Mouse (Mus musculus) frontal cortex, postnatal 14 days (tissue): ENCODE measurements around the gene Bpifa1.
"Not testable (repeated sequence)": the region's sequence is repeated elsewhere in the genome, so short reads cannot be mapped to it uniquely, and the experiment has no call there.

Experiments used
- DNase-seq, 2 experiments: peaks; one replicate each; pipeline ENCODE4 v3.0.0; 2022; ENCODE audit warnings: low spot score in 2 of 2

Gene Bpifa1

DNA sequence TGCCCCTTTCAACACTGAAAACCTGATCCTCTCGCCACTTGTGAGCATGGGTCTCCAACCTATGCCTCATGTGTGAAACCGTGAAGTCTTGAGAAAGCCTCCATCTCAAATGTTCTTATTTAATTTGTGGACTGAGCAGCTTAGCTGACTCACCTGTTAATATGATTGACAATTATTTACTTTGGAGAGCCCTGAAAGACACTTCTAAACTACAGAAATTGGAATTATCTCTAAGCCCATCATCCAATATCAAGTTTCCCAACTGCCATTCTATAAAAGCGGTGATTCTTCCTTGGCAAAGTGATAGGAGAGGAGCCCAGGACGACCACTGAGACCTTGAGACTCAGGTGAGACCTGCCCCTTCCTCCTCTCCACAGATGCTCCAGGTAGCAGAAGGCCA, at the start of gene Bpifa1:
Gene Bpifa1, plus strand, starts transcription at position 301 of the 400 bp plus-strand sequence.
- no peak for DNase-seq

DNA sequence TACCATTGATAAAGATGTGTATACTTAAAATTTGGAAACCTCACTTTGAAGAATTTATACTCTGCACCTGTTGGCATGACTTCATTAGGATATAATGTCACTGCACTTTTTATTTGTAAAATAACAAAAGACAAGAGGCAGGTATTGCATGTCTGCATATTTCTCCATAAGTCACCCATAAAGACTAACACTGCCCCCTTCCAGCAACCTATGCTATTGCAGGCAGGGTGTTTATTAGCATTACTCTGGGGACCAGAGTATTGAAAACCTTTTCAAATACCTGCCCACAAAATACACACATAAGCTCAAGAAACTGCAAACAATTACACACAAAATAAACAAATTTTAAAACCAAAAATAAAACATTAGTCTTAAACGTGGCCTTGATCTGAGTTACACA, 44.9 kb upstream of the Bpifa1 start:
- no peak for DNase-seq

DNA sequence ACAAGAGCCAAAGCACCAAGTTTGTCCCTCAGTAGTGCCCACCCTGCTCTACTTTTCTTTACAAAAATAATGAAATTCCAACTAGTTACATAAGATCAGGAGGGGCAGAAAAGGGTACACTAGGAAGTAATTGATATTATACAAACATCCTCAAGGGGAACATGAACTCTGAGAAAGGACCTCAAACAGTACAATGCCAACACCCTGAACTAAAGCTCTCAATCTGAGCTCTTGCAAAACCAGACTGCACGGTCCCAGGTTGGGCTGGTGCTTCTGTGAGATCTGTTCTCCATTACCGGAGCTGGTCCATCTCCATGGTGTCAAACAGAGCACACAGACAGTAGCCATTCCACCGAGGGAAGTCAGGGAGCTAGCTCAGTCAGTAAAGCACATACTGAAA, 25.3 kb upstream of the Bpifa1 start:
- DNase-seq, result no peak

DNA sequence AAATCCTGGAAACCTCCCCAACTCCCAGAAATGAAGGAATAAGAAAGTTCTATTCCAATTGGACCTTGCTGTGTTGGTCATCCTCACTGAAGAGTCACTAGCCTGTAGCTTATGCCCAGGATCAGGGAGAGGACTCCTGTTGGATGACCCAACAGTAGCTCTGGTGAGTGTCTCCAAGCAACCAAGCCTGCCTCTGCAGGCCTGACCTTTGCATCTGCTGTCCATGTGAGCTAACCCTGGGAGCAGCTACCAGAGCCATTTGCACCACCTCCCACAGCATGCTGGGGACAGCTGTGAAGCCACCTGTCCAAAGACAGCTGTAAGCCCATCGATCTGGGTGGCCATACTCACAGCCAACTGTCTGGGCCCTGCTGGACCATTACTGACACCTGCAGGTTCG, 12.6 kb upstream of the Bpifa1 start, which contains the start of gene Bpifa3:
Gene Bpifa3, plus strand, starts transcription at position 217 of the 400 bp plus-strand sequence.
- no peak for DNase-seq

DNA sequence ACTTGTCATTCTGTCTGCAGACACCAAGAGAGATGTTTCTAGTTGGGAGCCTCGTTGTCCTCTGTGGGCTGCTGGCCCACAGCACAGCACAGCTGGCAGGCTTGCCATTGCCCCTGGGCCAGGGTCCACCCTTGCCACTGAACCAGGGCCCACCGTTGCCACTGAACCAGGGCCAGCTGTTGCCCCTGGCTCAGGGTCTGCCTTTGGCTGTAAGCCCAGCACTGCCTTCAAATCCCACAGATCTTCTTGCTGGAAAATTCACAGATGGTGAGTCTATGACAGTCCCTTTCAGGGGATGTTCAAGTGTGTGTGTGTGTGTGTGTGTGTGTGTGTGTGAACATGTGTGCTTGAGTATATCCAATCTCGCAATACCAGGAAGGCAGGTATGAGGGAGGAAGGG, 1.1 kb downstream of the Bpifa1 start:
- peak in 1 of 2 experiments; percentile 16 for DNase-seq

DNA sequence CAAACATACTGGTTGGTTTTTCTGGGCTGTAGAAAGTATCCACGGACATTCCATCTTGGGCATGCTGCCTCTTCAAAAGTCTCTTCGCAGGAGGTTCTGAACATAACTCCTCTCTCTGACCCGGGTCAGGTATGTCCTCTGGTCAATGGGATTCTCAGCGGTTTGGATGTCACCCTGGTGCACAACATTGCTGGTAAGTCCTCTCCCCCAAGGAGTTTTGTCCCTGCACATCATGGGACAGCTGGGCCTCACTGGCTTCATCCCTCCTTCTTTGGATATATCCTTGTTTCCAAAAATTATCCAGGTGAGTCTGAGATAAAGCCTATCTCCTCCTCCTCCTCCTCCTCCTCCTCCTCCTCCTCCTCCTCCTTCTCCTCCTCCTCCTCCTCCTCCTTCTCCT, 4.8 kb downstream of the Bpifa1 start:
- DNase-seq, result no peak

DNA sequence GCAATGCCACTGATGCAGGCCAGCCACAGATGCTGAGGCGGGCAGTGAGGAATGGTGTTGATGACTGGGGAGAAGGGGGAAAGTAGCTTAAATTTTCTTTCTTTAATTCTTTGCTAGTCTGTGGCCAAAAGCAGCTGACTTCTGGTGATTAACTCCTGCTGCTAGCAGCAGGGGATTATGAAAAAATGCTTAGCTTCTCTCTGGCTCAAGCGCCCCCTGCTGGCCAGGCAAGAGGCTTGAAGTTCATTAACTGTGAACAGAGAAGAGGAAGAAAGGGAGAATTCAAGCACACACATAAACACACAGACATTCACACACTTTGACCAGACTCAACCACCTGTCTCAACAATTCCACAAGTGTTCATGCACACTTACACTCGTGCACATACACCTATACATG, 15.8 kb downstream of the Bpifa1 start:
- peak in 1 of 2 experiments; percentile 27 for DNase-seq

DNA sequence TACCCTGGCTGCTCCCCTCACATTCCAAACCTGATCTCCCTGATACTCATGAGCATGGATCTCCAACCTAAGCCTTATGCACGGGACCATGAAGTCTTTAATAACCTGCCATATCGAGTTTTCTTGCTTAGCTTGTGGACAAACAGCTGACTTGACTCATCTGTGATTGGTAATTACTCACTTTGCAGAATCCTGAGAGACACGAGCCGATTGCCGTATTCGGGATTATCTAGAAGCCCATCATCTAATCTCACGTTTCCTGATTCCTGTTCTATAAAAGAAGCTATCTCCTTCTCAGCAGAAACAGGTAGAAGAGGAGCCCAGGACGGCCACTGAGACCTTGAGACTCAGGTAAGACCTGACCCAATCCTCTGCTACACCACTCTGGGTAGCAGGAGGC, 19.6 kb downstream of the Bpifa1 start, which contains the start of gene Bpifa5:
Gene Bpifa5, plus strand, starts transcription at position 301 of the 400 bp plus-strand sequence.
- DNase-seq, result no peak

DNA sequence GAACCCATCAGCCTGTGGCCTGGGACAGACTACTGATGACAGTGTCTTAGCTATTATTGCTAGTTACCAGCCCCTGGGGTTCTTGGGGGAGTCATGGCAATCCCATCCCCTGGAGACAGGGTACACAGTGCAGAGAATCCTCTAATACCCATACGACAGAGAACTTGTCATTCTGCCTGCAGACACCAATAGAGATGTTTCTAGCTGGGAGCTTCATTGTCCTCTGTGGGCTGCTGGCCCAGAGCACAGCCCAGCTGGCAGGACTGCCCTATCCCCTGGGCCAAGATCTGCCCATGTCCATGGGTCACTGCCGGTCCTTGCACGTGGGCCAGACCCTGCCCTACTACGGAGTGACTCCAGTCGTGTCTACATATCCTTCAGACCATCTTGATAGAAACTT, 20.6 kb downstream of the Bpifa1 start:
- no peak for DNase-seq

DNA sequence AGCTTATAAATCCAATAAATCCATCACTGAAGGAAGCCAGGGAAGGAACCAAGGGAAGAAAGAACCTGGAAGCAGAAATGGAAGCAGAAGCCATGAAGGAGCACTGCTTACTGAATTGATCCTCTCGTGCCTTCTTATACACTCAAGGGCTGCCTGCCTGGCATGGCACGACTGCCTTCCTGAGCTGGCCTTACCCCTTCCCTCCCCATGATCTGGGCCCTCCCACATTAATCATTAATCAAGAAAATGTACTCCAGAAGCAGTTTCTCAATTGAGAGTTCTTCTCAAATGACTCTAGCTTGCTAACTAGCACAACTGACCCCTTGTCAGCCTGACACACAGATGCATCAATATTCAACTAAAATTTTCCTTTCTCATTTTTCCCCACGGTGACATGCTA, 26.5 kb downstream of the Bpifa1 start:
- no peak for DNase-seq

DNA sequence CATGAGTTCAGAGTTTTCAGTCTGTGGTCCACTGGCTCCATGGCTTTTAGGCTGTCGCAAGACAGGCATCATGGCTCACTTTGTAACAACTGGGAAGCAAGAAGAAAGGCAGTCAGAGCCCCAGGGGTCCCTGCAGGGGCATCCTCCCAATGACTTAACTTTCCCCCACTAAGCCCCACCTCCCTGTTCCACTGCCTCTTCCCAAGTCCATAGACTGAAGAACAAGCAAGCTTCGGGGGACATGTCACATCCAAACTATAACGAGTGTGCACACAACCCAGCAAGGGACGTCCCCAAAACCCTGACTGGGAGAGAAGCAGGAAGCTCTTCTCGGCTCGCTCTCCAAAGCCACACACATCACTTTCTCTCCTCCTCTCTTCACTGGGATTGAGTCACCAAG, 28.9 kb downstream of the Bpifa1 start:
- no peak for DNase-seq

DNA sequence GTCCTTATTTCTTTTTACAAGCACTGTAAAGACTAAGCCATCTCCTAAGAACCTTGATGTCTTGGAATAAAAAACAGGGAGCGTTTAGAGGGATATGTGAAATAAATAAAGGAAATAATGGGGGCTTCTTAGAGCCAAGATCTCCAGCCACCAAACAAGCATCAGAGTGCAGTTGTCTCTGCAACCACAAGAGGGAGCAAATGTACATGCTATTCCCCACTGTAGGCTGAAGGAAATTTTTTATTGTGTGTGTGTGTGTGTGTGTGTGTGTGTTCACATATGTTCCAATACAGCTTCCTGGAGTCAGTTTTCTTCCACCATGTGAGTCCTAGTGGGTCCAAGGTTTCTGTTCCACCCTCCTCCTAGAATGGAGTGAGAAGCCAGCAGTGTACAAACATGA, 30.6 kb downstream of the Bpifa1 start:
- no peak for DNase-seq

DNA sequence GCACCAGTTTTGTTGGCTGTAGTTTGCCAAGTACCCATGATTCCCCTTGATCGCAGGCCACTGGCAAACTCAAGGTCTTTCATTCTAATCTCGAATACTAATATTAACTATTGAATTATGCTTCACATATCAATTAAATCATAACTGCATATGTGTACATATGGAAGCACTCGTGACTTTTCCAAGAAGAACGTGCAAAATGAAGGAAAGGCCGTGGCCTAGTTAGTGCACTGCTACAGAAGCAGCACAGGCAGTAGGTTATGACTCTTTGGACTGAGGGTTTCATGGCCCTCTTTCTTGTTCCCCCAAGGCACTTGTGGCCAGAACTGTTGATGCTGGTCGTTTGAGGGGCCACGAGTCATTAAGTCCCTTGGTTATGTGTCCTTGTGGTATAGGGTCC, 39.2 kb downstream of the Bpifa1 start:
- DNase-seq, result not testable (repeated sequence)

DNA sequence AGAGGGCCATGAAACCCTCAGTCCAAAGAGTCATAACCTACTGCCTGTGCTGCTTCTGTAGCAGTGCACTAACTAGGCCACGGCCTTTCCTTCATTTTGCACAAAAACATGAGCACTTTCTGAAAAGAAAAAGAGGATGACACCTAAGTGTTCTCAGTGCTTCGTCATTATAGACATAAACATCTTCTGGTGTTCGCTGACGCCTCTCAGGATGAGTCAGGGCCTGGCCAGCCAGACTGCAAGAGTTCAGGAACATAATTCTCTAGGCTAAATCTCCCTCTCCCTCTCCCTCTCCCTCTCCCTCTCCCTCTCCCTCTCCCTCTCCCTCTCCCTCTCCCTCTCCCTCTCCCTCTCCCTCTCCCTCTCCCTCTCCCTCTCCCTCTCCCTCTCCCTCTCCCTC, 40.4 kb downstream of the Bpifa1 start:
- not testable (repeated sequence) for DNase-seq

DNA sequence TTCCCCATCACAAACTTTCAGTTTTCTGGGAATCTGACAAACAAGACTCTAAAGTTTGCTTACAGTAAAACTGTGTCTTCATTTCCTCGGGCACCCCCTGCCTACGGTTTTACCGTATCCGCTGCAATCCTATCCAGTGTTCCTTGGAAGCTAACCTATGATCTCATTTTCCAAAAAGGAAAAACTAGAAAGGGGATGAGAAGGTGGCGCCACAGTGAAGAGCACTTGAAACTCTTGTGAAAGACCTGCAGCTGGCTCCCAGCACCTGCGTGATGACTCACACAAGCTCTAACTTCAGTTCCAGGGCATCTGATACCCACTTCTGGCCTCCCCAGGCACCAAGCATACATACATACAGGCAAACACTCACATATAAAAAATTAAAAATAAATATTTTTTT, 42.6 kb downstream of the Bpifa1 start:
- no peak for DNase-seq

DNA sequence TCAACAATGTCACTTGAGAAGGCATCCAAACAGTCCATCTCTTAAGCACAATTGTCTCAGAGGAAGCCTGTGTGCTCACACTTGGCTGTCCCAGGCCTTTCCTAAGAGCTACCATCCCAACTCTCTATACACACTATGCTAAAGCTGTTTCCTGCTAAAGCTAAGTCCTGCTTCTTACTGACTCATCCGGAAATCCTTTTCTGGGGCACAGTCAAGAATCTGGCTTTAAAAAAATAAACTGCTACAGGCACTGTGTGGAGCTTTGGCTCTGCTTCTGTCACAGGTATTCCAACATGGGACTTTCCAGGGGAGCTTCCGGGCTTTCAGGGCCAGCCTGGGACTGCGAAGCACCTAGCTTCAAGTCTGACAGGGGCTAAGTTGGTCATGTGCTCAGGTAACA, 43.1 kb downstream of the Bpifa1 start:
- no peak for DNase-seq

DNA sequence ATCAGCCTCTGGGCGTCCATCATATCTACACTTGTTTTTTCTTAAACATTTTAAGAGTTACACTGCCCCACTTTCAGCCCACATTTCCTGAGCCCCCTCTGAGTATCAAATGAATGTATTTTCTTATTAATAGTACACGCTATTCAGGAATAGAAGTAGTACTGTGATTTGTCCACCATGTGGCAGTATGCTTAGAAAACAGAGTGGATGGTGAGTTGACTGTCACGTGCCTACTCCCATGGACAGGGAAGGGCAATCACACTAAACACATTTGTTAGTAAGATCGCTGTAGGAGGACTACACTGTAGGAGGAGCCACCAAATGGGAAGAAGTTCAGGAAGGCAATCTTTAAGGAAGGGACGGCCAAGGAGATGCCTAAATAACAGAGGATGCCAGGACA, 44.8 kb downstream of the Bpifa1 start:
- no peak for DNase-seq

DNA sequence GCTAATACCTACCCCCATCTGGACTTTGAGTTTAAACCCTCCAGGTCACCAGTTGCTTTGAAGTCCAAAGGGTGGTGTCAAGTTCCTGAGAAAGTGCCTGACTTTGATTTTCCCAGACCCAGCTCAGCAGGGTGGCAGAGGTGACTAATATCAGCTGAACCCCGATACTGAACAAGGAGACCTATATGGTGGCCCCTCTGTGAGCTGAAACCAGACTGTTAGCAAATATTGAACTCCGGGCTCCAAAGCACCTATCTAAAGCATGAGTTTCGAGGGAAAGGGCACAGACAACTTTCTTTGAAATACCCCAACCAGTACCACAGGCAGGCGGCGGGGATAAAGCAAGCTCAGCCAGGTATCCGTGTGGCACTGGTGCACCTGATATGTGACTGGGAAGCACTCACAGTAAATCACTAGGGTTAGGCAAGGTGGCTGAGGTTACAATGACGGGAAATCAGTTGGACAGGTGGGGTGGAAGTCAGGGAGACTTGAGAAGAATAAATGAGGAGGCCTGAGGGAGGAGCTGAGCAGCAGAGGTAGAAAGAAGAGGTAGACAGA, 47.3 kb downstream of the Bpifa1 start:
- no peak for DNase-seq

DNA sequence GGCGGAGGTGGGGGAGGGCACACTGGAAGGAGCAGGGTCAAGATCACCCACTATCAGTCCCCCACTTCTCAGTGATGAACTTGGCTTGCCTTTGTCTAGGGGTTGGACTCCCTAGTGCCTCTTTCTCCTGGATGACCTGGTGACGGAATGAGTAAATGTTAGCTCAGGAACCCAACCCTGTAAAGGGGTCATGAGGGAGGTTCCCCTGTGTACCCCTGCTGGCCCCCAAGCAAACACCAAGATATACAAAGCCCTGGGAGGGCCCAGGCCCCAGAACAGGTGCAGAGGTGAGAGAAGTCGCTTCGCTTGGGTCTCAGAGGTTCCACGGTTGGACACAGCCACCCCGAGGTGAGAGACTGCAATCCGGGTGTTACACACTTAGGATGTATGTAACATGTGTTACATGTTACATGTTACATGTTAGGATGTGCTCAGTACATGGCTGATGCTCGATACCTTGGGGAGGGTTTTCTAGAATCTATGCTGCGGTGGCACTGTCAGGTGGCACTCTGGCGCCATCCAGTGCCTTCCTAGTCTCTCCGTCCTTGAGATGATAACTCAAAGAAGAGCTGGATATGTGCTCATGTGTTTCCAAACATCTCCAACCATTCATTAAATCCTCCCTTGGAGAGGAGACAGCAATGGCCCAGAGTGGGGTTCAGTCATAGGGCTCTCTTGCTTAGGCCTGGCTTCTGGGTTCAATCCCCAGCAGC, 48.0 kb downstream of the Bpifa1 start, which contains the start of gene Bpifb1:
Gene Bpifb1, plus strand, starts transcription at position 273 of the 713 bp plus-strand sequence.
- no peak for DNase-seq

DNA sequence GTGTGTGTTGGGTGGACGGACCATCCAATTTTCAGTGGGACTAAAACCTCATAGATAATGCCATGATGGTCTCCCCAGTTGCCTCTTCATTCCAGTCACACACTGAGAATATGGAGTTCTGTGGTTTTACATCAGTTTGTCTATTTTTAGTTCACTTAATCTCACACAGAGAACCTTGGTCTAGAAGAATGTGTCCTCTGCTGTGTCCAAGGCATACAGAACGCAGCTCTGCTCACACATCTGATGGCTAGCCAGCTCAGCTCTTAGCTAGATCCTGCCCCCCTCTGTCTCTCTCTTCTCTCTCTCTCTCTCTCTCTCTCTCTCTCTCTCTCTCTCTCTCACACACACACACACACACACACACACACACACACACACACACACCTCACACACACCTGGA, 49.5 kb downstream of the Bpifa1 start:
- DNase-seq, result no peak

DNA sequence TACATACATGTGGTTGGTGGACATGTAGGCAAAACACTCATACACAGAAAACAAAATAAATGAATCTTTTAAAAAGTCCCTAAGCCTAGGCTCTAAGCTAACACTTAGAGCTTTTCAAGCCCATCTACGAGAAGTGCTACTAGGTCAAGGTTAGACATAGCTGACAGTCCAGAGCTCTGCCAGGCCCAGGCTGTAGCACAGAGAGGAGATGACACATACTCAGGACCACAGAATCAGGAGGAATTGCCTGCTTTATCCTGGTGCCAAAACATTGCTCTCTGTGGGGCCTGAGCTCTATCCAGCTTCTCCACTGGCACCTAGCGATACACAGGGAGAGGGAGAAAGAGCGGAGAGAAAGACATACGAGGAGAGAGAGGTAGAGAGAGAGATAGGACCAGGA, 50.4 kb downstream of the Bpifa1 start:
- no peak for DNase-seq

DNA sequence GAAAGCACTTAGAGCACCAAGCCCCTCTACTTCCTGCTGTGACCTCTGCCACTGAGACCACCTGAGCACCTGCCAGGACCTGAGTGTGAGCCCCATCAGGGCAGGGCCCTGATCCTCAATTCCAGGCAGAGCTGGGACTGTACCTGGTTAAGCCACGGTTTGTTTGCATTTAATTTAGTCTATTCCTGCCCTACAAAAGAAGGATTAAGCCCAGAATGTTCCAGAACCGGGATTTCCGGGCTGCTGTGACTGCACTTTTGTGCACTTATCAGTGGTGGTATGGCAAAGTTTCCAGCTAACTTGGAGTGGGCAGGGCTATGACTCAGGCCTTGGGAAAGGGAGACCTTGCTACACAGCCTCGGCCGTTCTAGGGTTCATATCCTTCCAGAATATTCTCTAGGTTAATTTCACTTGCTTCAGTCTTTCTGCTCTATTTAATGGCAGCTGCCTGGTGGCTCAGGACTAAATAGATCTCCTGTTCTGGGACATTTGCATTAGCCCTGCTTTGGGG, 51.4 kb downstream of the Bpifa1 start:
- DNase-seq, result no peak

DNA sequence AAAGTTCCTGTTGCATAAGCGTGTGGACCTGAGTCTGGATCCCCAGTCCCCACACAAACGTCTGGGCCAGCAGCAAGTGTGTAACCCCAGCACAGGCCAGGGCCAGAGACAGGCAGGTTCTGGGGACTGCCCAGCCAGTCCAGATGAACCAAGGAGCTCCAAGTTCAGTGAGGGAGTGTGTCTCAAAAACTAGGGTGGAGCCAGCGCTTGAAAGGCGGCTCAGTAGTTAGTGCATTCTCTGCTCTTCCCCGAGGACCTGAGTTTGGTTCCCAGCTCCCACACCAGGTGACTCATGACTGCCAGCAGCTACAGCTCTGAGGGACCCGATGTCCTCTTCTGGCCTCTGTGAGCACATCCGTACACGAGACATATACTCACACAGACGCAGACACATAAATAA, 54.4 kb downstream of the Bpifa1 start:
- DNase-seq, result no peak
